Mouse (Mus musculus) heart, embryonic 12.5 days (tissue): Measurements from ENCODE around the gene Krt9. TPM values are rescaled to one million over a fixed set of nuclear protein-coding genes. Genes with fewer than 3 reads are reported as not detected.

Source experiments
- ATAC-seq: fragments of 200-750 bp; cut with Nextera tagmentation; 2 replicates; pipeline ENCODE4 v1.8.0; 2017; ENCODE audit warnings: moderate TSS enrichment, moderate library complexity; ENCODE audit not compliant: insufficient number of reproducible peaks, low FRiP score
- H3K27ac ChIP-seq: fragments of 300-500 bp; sonication (generic); 2 replicates; pipeline ENCODE4 v1.5.1; 2016; ENCODE audit warnings: mild to moderate bottlenecking, moderate library complexity; ENCODE audit not compliant: poor library complexity, severe bottlenecking
- H3K27me3 ChIP-seq: fragments of 300-500 bp; sonication (generic); replicated peaks from 2 replicates; pipeline ENCODE4 v1.6.1; 2016; ENCODE audit warnings: mild to moderate bottlenecking, moderate library complexity
- H3K36me3 ChIP-seq: fragments of 300-500 bp; sonication (generic); 2 replicates; pipeline ENCODE4 v1.6.1; 2016; ENCODE audit warnings: mild to moderate bottlenecking, moderate library complexity
- H3K4me1 ChIP-seq: fragments of 300-500 bp; sonication (generic); replicated peaks from 2 replicates; pipeline ENCODE4 v1.6.1; 2016; ENCODE audit warnings: mild to moderate bottlenecking
- H3K4me2 ChIP-seq: fragments of 300-500 bp; sonication (generic); 2 replicates; pipeline ENCODE4 v1.6.1; 2016; ENCODE audit warnings: mild to moderate bottlenecking, moderate library complexity
- H3K4me3 ChIP-seq: fragments of 300-500 bp; sonication (generic); 2 replicates; pipeline ENCODE4 v1.5.1; 2016; ENCODE audit warnings: mild to moderate bottlenecking
- H3K9ac ChIP-seq: fragments of 300-500 bp; sonication (generic); 2 replicates; pipeline ENCODE4 v1.6.1; 2016; ENCODE audit warnings: mild to moderate bottlenecking, moderate library complexity
- H3K9me3 ChIP-seq: fragments of 300-500 bp; sonication (generic); replicated peaks from 2 replicates; pipeline ENCODE4 v1.6.1; 2016; ENCODE audit warnings: mild to moderate bottlenecking, moderate library complexity
- WGBS: fragments of 180-500 bp; shearing (Covaris S2); methylation state at CpG from one replicate; pipeline ENCODE4 v1.1.7; 2016; 5-methylcytosine and 5-hydroxymethylcytosine counted together
- polyA plus RNA-seq: library from polyadenylated mRNA; unstranded; fragments of >200 nt; fragmentation: Nextera tagmentation; extraction: Ambion mirVana; gene quantifications from 2 replicates; pipeline ENCODE4 v1.2.1, GENCODE M21; 2016

Gene Krt9
- polyA plus RNA-seq, 1 experiment from 2014 or later, result not detected

DNA sequence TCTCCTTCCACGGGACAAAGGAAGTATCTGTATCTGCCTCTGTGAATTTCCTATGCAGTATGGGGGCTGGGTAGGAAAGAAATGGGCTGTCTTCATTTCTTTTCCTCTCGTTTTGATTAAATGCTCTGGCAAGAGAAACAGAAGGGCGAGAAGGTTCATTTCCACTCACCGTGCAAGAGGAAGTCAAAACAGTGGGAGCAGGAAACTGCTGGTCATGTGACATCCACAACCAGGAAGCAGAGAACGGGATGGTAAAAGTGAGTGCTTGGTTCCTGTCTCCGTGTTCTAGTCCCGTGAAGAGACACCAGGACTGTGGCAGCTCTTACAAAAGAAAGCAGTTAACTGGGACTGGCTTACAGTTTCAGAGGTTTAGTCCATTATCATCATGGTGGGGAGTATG, 11.3 kb downstream of the Krt9 start:
- Histone ChIP-seq H3K4me2 (no peak overlapping the region), H3K27me3 (no peaks in the 10 kb centered on the region), H3K9me3 (no peaks in the 10 kb centered on the region), H3K4me1 (no peaks in the 10 kb centered on the region), H3K9ac (no peak overlapping the region), H3K4me3 (no peak overlapping the region), H3K27ac (no peak overlapping the region), H3K36me3 (no peaks in the 10 kb centered on the region)
- no peak for ATAC-seq
- WGBS, result 61% methylated on average over 7 of the region's 7 CpGs

- no peaks in the 10 kb centered on the region for H3K4me1 ChIP-seq
- no peak overlapping the region for H3K27ac ChIP-seq
- H3K27me3 ChIP-seq, result no peaks in the 10 kb centered on the region
- no peak overlapping the region for H3K4me3 ChIP-seq
- H3K36me3 ChIP-seq, result no peaks in the 10 kb centered on the region
- no peak overlapping the region for H3K9ac ChIP-seq
- no peaks in the 10 kb centered on the region for H3K9me3 ChIP-seq
- H3K4me2 ChIP-seq, result no peak overlapping the region
- 74% methylated on average over 3 of the region's 3 CpGs for WGBS
- no peak for ATAC-seq
Observed at GRCm38 (mm10) chr11:100179260-100179659, 13.8 kb downstream of the Krt9 start.

- no peak overlapping the region for H3K27ac ChIP-seq
- no peaks in the 10 kb centered on the region for H3K9me3 ChIP-seq
- WGBS, result 74% methylated on average over 5 of the region's 5 CpGs
- ATAC-seq, result no peak
- no peaks in the 10 kb centered on the region for H3K4me1 ChIP-seq
- no peak overlapping the region for H3K4me3 ChIP-seq
- no peaks in the 10 kb centered on the region for H3K27me3 ChIP-seq
- H3K36me3 ChIP-seq, result no peaks in the 10 kb centered on the region
- H3K9ac ChIP-seq, result no peak overlapping the region
- H3K4me2 ChIP-seq, result no peak overlapping the region
Observed at GRCm38 (mm10) chr11:100178307-100178706, 14.7 kb downstream of the Krt9 start.

- Histone ChIP-seq H3K36me3 (no peaks in the 10 kb centered on the region), H3K27ac (no peak overlapping the region), H3K27me3 (no peaks in the 10 kb centered on the region), H3K4me3 (no peak overlapping the region), H3K9ac (no peak overlapping the region), H3K4me2 (no peak overlapping the region), H3K4me1 (no peaks in the 10 kb centered on the region), H3K9me3 (no peaks in the 10 kb centered on the region)
- 65% methylated on average over 9 of the region's 9 CpGs for WGBS
- no peak for ATAC-seq
Observed at GRCm38 (mm10) chr11:100176791-100177190, 16.3 kb downstream of the Krt9 start.

DNA sequence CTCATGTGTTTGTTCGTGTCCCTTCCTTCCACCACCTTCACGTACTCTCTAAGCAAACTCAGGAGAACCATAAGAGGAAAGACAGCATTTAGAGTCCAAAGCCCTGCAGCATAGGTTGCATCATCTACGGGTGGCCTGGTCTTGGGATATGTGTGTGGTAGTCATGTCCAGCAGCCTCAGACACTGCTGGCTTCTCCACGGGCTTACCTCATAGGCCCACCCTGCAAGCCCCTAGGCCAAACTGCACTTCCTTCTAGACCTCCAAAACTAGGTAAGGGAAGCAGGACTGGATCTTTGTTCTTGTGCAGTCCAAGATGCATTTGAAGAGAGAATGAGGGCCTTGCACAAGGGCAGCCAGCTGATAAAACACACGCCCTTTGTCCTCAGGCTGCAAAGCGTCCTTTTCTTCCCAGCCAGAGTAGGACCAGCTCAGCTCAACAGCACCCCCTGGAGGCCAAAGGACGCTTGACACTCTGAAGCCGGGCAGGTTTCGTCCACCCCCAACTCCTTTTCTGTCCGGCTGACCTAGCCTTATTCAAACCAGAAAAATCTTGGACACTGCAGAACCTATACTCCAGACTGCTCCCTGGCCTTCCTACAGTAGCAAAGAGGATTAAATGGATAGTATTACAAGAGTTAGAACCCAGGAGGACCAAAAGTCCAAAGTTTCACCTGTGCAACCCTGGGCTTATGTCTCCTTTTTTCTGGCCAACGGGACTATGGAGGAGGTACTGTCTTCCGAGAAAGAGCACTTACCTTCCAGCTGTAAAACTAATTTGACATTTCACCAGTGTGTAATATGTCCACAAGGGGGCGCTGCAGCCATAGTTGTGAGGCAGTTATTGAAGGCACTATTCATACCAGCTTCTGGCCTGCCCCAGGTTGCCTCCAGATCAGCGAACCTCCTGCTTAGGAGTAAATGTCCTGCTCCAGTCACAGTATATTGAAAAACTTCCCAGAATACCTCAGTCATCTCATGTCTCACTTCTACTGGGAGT, 24.0 kb downstream of the Krt9 start:
- H3K27me3 ChIP-seq, result no peaks in the 10 kb centered on the region
- no peaks in the 10 kb centered on the region for H3K36me3 ChIP-seq
- 0 out of 2 replicates have a peak, but pooled peaks have one; percentile 27 for ATAC-seq
- no peak overlapping the region for H3K9ac ChIP-seq
- peaks cover 34% of the 10 kb centered on the region for H3K4me1 ChIP-seq
- H3K27ac ChIP-seq, result no peak overlapping the region
- WGBS, result 29% methylated on average over 14 of the region's 14 CpGs
- H3K4me3 ChIP-seq, result no peak overlapping the region
- no peak overlapping the region for H3K4me2 ChIP-seq
- no peaks in the 10 kb centered on the region for H3K9me3 ChIP-seq

GRCm38 (mm10) chr11:100168071-100168470, 25.0 kb downstream of the Krt9 start:
- WGBS, result 65% methylated on average over 8 of the region's 8 CpGs
- no peak overlapping the region for H3K27ac ChIP-seq
- no peaks in the 10 kb centered on the region for H3K27me3 ChIP-seq
- H3K4me2 ChIP-seq, result no peak overlapping the region
- ATAC-seq, result peak; percentile 50; the same call in 1 of the 2 replicates
- 0 out of 2 replicates have a peak, but pooled peaks cover 2% of the 10 kb centered on the region for H3K9me3 ChIP-seq
- H3K4me3 ChIP-seq, result no peak overlapping the region
- no peaks in the 10 kb centered on the region for H3K36me3 ChIP-seq
- H3K9ac ChIP-seq, result no peak overlapping the region
- peaks cover 35% of the 10 kb centered on the region for H3K4me1 ChIP-seq

GRCm38 (mm10) chr11:100164392-100164791, 28.7 kb downstream of the Krt9 start:
- Histone ChIP-seq H3K9ac (no peak overlapping the region), H3K27ac (no peak overlapping the region), H3K4me1 (peaks cover 37% of the 10 kb centered on the region), H3K4me3 (no peak overlapping the region), H3K27me3 (no peaks in the 10 kb centered on the region), H3K9me3 (0 out of 2 replicates have a peak, but pooled peaks cover 2% of the 10 kb centered on the region), H3K4me2 (no peak overlapping the region), H3K36me3 (no peaks in the 10 kb centered on the region)
- no peak for ATAC-seq
- 44% methylated on average over 7 of the region's 7 CpGs for WGBS

DNA sequence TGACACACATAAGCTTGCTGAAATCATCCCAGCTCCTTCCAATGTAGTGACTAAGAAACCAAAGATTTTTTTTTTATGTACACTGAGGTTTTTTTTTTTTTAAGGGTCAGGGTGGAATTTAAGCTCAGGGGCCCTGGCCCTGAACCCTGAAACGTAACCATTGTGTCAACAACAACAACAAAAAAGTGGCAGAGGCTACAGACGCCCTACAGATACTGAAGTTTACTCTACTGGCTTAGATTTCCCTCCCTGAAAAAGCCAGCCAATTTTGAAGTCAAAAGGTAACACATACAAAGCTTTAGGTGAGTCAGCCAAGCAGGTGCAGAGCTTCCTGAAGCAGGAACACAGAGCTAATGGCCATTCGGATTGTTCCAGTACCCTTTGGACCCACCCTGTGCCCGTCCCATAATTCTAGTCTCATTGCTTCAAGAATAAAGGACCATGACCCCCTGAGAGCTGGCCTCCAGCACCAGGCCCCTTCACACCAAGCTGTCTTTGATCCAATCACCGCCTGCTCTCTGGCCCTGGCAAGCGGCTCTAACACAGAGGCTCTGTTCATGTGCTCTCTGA, 35.1 kb downstream of the Krt9 start:
- no peak overlapping the region for H3K4me3 ChIP-seq
- H3K4me2 ChIP-seq, result no peak overlapping the region
- no peaks in the 10 kb centered on the region for H3K36me3 ChIP-seq
- H3K4me1 ChIP-seq, result peaks cover 2% of the 10 kb centered on the region; the same call in 1 of the 2 replicates
- no peaks in the 10 kb centered on the region for H3K9me3 ChIP-seq
- H3K27me3 ChIP-seq, result no peaks in the 10 kb centered on the region
- no peak overlapping the region for H3K27ac ChIP-seq
- no peak for ATAC-seq
- no peak overlapping the region for H3K9ac ChIP-seq
- WGBS, result 66% methylated on average over 6 of the region's 6 CpGs

DNA sequence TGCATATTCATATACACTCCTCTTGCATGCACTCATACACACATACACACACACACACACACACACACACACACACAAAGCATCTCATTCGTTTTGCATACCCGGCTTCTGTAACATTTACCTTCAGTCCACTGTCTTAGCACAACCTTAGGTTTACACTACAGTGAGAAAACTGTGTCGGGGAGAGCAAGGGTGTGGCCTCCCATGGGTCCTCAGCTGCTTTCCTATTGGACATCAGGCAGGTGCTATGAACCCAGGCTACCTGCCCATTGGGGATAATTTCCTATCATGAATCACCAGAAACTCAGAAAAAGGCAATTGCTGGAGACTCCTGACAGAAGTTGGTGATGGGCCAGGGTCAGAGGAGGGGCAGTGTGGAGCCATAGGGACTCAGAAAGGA, 35.7 kb downstream of the Krt9 start:
- WGBS, result 80% methylated on average over 3 of the region's 3 CpGs
- H3K36me3 ChIP-seq, result no peaks in the 10 kb centered on the region
- H3K9me3 ChIP-seq, result no peaks in the 10 kb centered on the region
- H3K27ac ChIP-seq, result no peak overlapping the region
- no peaks in the 10 kb centered on the region for H3K27me3 ChIP-seq
- no peak overlapping the region for H3K4me3 ChIP-seq
- no peak overlapping the region for H3K4me2 ChIP-seq
- no peak overlapping the region for H3K9ac ChIP-seq
- peaks cover 2% of the 10 kb centered on the region; the same call in 1 of the 2 replicates for H3K4me1 ChIP-seq
- ATAC-seq, result no peak

DNA sequence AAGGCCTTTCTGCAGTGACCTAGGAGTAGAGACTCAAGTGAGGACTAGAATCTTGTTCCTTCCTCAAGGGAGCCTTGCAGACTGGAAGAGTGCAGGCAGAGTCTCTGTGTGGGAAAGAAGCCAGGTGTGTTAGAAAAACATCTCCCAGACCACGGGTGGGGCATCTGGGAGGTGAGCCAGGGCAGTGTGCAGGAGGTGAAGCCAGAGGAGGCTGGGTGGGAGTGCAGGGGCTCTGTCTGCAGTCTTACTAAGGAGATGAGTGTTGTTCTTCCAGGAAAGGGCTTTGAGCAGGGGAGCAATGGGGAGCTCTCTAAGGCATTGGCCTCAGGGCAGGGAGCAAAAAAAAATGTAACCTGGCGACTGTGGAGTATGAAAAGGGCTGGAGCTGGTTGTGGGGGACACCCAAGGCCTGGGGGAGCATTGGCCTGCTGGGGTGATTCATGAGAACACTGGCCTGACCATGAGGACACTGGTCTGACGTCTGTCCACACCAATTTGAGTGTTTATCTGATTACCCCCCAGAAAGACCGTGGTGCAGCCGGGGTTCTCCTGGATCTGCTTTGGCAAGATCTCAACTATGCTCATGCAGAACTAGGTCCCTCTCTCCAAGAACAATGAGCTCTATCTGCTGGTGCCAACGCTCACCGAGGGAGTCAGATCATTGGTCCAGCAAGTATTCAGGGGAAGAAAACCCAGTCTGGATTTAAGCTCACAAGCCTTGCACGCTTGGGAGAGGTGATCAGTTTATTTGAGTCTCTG, 37.4 kb downstream of the Krt9 start:
- Histone ChIP-seq H3K27me3 (no peaks in the 10 kb centered on the region), H3K9me3 (no peaks in the 10 kb centered on the region), H3K4me1 (no peaks in the 10 kb centered on the region; the same call in 1 of the 2 replicates), H3K4me3 (no peak overlapping the region), H3K4me2 (no peak overlapping the region), H3K27ac (no peak overlapping the region), H3K9ac (no peak overlapping the region), H3K36me3 (no peaks in the 10 kb centered on the region)
- WGBS, result 52% methylated on average over 8 of the region's 8 CpGs
- no peak for ATAC-seq
